Mouse (Mus musculus) adrenal gland, adult 2 months (tissue): ENCODE results near the gene Ostm1. TPM values are rescaled to one million over a fixed set of nuclear protein-coding genes. Genes with fewer than 3 reads are reported as not detected.

Source experiments
- polyA plus RNA-seq: library from polyadenylated mRNA; depleted of rRNA; stranded (reverse); fragments of >200 nt; gene quantifications from 2 replicates; pipeline ENCODE4 v1.2.3, GENCODE M21; 2012; rRNA removed
- total RNA-seq, 2 experiments: library from RNA; stranded (reverse); gene quantifications; 2 replicates each; pipeline ENCODE4 v1.2.3; 2021

Gene Ostm1
- total and polyA plus RNA-seq, 3 experiments: 22.9 to 34.0 (median 29.7) TPM

Other genes starting within 250 kb of the Ostm1 start
- 10 to 100 TPM; 20.8 to 23.6 TPM for gene Afg1l, start 105.3 kb upstream of the Ostm1 start, total RNA-seq
- gene Afg1l, start 105.3 kb upstream of the Ostm1 start, polyA plus RNA-seq: 9.3 and 9.5 TPM in 2 replicates
- 100 to 1,000 TPM; 243 to 299 TPM for gene Snx3, start 81.8 kb upstream of the Ostm1 start, total RNA-seq
- 138 and 180 TPM in 2 replicates for gene Snx3, start 81.8 kb upstream of the Ostm1 start, polyA plus RNA-seq
- not detected for gene Nr2e1, start 190 bp upstream of the Ostm1 start, total RNA-seq
- gene Nr2e1, start 190 bp upstream of the Ostm1 start, polyA plus RNA-seq: not detected in 2 replicates
- gene Sec63, start 177.7 kb downstream of the Ostm1 start, total RNA-seq: 10 to 100 TPM; 65.6 to 81.1 TPM
- gene Sec63, start 177.7 kb downstream of the Ostm1 start, polyA plus RNA-seq: 7.0 and 7.1 TPM in 2 replicates